Mouse (Mus musculus): ENCODE measurements at regions not wholly inside any gene's neighbourhood (a gene's known extent, or its start where the extent isn't known, plus 50 kb on each side); places are given as distances from the start of the nearest gene placed in this dataset.

- no peak for TF ChIP-seq POLR2A (IDR thresholded peaks at IDR 0.05; ENCODE audit: low read depth, low read length)
- no peak for TF ChIP-seq CTCF (IDR thresholded peaks at IDR 0.05; ENCODE audit: extremely low read depth, insufficient read depth, insufficient read length, insufficient replicate concordance)
- no peak overlapping the region for H3K4me3 ChIP-seq (ENCODE audit: extremely low read depth, insufficient read depth, insufficient read length)
- no peaks in the 10 kb centered on the region for H3K36me3 ChIP-seq (ENCODE audit: control insufficient read depth, insufficient read depth, low read length)
- no peaks in the 10 kb centered on the region for H3K27me3 ChIP-seq (ENCODE audit: control insufficient read depth, insufficient read depth, low read length)
- 80% methylated on average over 6 of the region's 6 CpGs for WGBS
- H3K27ac ChIP-seq (ENCODE audit: insufficient read depth, low read length) = no peak overlapping the region
- no peaks in the 10 kb centered on the region for H3K4me1 ChIP-seq (ENCODE audit: control insufficient read depth, insufficient read depth, insufficient read length)
- DNase-seq (ENCODE audit: low read depth in 1 of 2, low spot score in 2 of 2) = no peak
Measured at GRCm38 (mm10) chr1:35783427-35783826, 284.8 kb upstream of the Hs6st1 start.

- H3K27ac ChIP-seq (ENCODE audit: insufficient read depth, low read length) = no peak overlapping the region
- H3K4me1 ChIP-seq (ENCODE audit: control insufficient read depth, insufficient read depth, insufficient read length) = no peaks in the 10 kb centered on the region
- WGBS = 94% methylated on average over 4 of the region's 4 CpGs
- TF ChIP-seq CTCF (IDR thresholded peaks at IDR 0.05; ENCODE audit: extremely low read depth, insufficient read depth, insufficient read length, insufficient replicate concordance) (no peak), POLR2A (IDR thresholded peaks at IDR 0.05; ENCODE audit: low read depth, low read length) (no peak)
- DNase-seq (ENCODE audit: low read depth in 1 of 2, low spot score in 2 of 2) = no peak
- no peaks in the 10 kb centered on the region for H3K36me3 ChIP-seq (ENCODE audit: control insufficient read depth, insufficient read depth, low read length)
- no peak overlapping the region for H3K4me3 ChIP-seq (ENCODE audit: extremely low read depth, insufficient read depth, insufficient read length)
- no peaks in the 10 kb centered on the region for H3K27me3 ChIP-seq (ENCODE audit: control insufficient read depth, insufficient read depth, low read length)
Measured at GRCm38 (mm10) chr1:35786241-35786640, 282.0 kb upstream of the Hs6st1 start.

GRCm38 (mm10) chr1:35786668-35787213 is 281.5 kb upstream of the Hs6st1 start:
- Histone ChIP-seq H3K4me1 (ENCODE audit: control insufficient read depth, insufficient read depth, insufficient read length) (no peaks in the 10 kb centered on the region), H3K36me3 (ENCODE audit: control insufficient read depth, insufficient read depth, low read length) (no peaks in the 10 kb centered on the region), H3K27ac (ENCODE audit: insufficient read depth, low read length) (no peak overlapping the region), H3K27me3 (ENCODE audit: control insufficient read depth, insufficient read depth, low read length) (no peaks in the 10 kb centered on the region), H3K4me3 (ENCODE audit: extremely low read depth, insufficient read depth, insufficient read length) (no peak overlapping the region)
- no peak for DNase-seq (ENCODE audit: low read depth in 1 of 2, low spot score in 2 of 2)
- 87% methylated on average over 8 of the region's 8 CpGs for WGBS
- TF ChIP-seq POLR2A (IDR thresholded peaks at IDR 0.05; ENCODE audit: low read depth, low read length) (no peak), CTCF (IDR thresholded peaks at IDR 0.05; ENCODE audit: extremely low read depth, insufficient read depth, insufficient read length, insufficient replicate concordance) (no peak)

DNA sequence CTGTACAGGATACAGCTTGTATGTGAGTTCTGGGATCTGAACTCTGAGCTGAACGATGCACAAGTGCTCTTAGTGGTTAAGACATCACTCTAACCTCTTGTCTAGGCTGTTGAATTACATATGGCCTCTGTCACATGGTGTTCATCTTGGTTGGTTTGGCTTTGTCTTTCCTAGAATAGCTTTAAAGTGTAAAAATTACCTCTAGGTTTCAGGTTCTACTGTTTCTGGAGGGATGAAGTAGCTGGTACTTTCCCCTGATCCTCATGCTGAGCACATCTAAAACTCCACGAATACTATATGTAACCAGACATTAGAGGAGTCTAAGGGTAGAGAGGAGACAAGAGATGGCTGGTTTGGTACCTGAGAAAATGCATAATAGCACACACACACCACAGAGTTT is 271.1 kb upstream of the Hs6st1 start:
- TF ChIP-seq CTCF (IDR thresholded peaks at IDR 0.05; ENCODE audit: extremely low read depth, insufficient read depth, insufficient read length, insufficient replicate concordance) (no peak), POLR2A (IDR thresholded peaks at IDR 0.05; ENCODE audit: low read depth, low read length) (no peak)
- 77% methylated on average over 2 of the region's 2 CpGs for WGBS
- Histone ChIP-seq H3K4me1 (ENCODE audit: control insufficient read depth, insufficient read depth, insufficient read length) (no peaks in the 10 kb centered on the region), H3K4me3 (ENCODE audit: extremely low read depth, insufficient read depth, insufficient read length) (no peak overlapping the region), H3K36me3 (ENCODE audit: control insufficient read depth, insufficient read depth, low read length) (no peaks in the 10 kb centered on the region), H3K27me3 (ENCODE audit: control insufficient read depth, insufficient read depth, low read length) (no peaks in the 10 kb centered on the region), H3K27ac (ENCODE audit: insufficient read depth, low read length) (no peak overlapping the region)
- no peak for DNase-seq (ENCODE audit: low read depth in 1 of 2, low spot score in 2 of 2)

- no peak for TF ChIP-seq POLR2A (IDR thresholded peaks at IDR 0.05; ENCODE audit: low read depth, low read length)
- TF ChIP-seq CTCF (IDR thresholded peaks at IDR 0.05; ENCODE audit: extremely low read depth, insufficient read depth, insufficient read length, insufficient replicate concordance) = no peak
- Histone ChIP-seq H3K27me3 (ENCODE audit: control insufficient read depth, insufficient read depth, low read length) (no peaks in the 10 kb centered on the region), H3K36me3 (ENCODE audit: control insufficient read depth, insufficient read depth, low read length) (no peaks in the 10 kb centered on the region), H3K4me1 (ENCODE audit: control insufficient read depth, insufficient read depth, insufficient read length) (no peaks in the 10 kb centered on the region), H3K4me3 (ENCODE audit: extremely low read depth, insufficient read depth, insufficient read length) (no peak overlapping the region), H3K27ac (ENCODE audit: insufficient read depth, low read length) (no peak overlapping the region)
- DNase-seq (ENCODE audit: low read depth in 1 of 2, low spot score in 2 of 2) = no peak
- 78% methylated on average over 2 of the region's 2 CpGs for WGBS
Measured at GRCm38 (mm10) chr1:35797526-35797925, 270.7 kb upstream of the Hs6st1 start.

GRCm38 (mm10) chr1:35805546-35805945 is 262.7 kb upstream of the Hs6st1 start:
- DNase-seq (ENCODE audit: low read depth in 1 of 2, low spot score in 2 of 2) = no peak
- Histone ChIP-seq H3K4me3 (ENCODE audit: extremely low read depth, insufficient read depth, insufficient read length) (no peak overlapping the region), H3K27ac (ENCODE audit: insufficient read depth, low read length) (no peak overlapping the region), H3K4me1 (ENCODE audit: control insufficient read depth, insufficient read depth, insufficient read length) (peaks cover under 1% of the 10 kb centered on the region; the same call in 1 of the 2 replicates), H3K27me3 (ENCODE audit: control insufficient read depth, insufficient read depth, low read length) (no peaks in the 10 kb centered on the region), H3K36me3 (ENCODE audit: control insufficient read depth, insufficient read depth, low read length) (no peaks in the 10 kb centered on the region)
- no peak for TF ChIP-seq CTCF (IDR thresholded peaks at IDR 0.05; ENCODE audit: extremely low read depth, insufficient read depth, insufficient read length, insufficient replicate concordance)
- TF ChIP-seq POLR2A (IDR thresholded peaks at IDR 0.05; ENCODE audit: low read depth, low read length) = no peak
- WGBS = 93% methylated on average over 3 of the region's 3 CpGs

GRCm38 (mm10) chr1:35806329-35806728 is 261.9 kb upstream of the Hs6st1 start:
- Histone ChIP-seq H3K4me1 (ENCODE audit: control insufficient read depth, insufficient read depth, insufficient read length) (peaks cover 3% of the 10 kb centered on the region; the same call in 1 of the 2 replicates), H3K27me3 (ENCODE audit: control insufficient read depth, insufficient read depth, low read length) (no peaks in the 10 kb centered on the region), H3K27ac (ENCODE audit: insufficient read depth, low read length) (no peak overlapping the region), H3K4me3 (ENCODE audit: extremely low read depth, insufficient read depth, insufficient read length) (no peak overlapping the region), H3K36me3 (ENCODE audit: control insufficient read depth, insufficient read depth, low read length) (no peaks in the 10 kb centered on the region)
- TF ChIP-seq CTCF (IDR thresholded peaks at IDR 0.05; ENCODE audit: extremely low read depth, insufficient read depth, insufficient read length, insufficient replicate concordance) (no peak), POLR2A (IDR thresholded peaks at IDR 0.05; ENCODE audit: low read depth, low read length) (no peak)
- whole genome bisulfite sequencing = 76% methylated on average over 2 of the region's 2 CpGs
- DNase-seq (ENCODE audit: low read depth in 1 of 2, low spot score in 2 of 2) = no peak
